Mouse (Mus musculus) left cerebral cortex, postnatal 25 days (tissue): ENCODE results near the gene Psmd9. TPM values are rescaled to one million over a fixed set of nuclear protein-coding genes. Genes with fewer than 3 reads are reported as not detected.

Source experiments
- DNase-seq, 2 experiments: peaks; one replicate each; pipeline ENCODE4 v3.0.0; 2022; ENCODE audit warnings: low spot score in 2 of 2, mixed read lengths in 1 of 2
- intact Hi-C: fragments of 180-260 bp; cut with DNase I; formaldehyde crosslinking; loops from one replicate; pipeline ENCODE4 v1.15.1; 2025
- total RNA-seq, 2 experiments: library from RNA; stranded (reverse); gene quantifications; 2 replicates each; pipeline ENCODE4 v1.2.3; 2021

Psmd9 gene
- total RNA-seq, 2 experiments from 2014 or later = 26.2 to 27.7 TPM

GRCm38 (mm10) chr5:123148073-123148722 lies 21.0 kb upstream of the Psmd9 start:
- DNase-seq = no peak
- intact Hi-C loops = no loop called here

- DNase-seq = peak; percentile 89 to 94
- intact Hi-C loops = loop anchor here (1.0 kb wide), 2 partner anchors 16 to 32 kb away; no protein-coding TSS in a partner anchor
These were observed 19.5 kb upstream of the Psmd9 start for GRCm38 (mm10) chr5:123149451-123150400.

GRCm38 (mm10) chr5:123150641-123151040 lies 18.6 kb upstream of the Psmd9 start:
- intact Hi-C loops = no loop called here
- DNase-seq = no peak

- DNase-seq = peak in 1 of 2 experiments; percentile 36
- intact Hi-C loops = no loop called here
These were observed 18.1 kb upstream of the Psmd9 start for GRCm38 (mm10) chr5:123151077-123151476.

GRCm38 (mm10) chr5:123151707-123152362 lies 17.4 kb upstream of the Psmd9 start:
- no peak for DNase-seq
- intact Hi-C loops = no loop called here

GRCm38 (mm10) chr5:123152901-123153300 lies 16.3 kb upstream of the Psmd9 start:
- no peak for DNase-seq
- intact Hi-C loops = no loop called here

- peak in 1 of 2 experiments; percentile 68 for DNase-seq
These were observed 13.8 kb upstream of the Psmd9 start for GRCm38 (mm10) chr5:123155425-123155824.

GRCm38 (mm10) chr5:123156763-123157162 lies 12.4 kb upstream of the Psmd9 start:
- intact Hi-C loops = no loop called here
- DNase-seq = no peak

More at GRCm38 (mm10) chr5:123155425-123155824, 13.8 kb upstream of the Psmd9 start:
- intact Hi-C loops = no loop called here

- intact Hi-C loops = no loop called here
- no peak for DNase-seq
These were observed 11.2 kb upstream of the Psmd9 start for GRCm38 (mm10) chr5:123157972-123158371.

- intact Hi-C loops = no loop called here
- no peak for DNase-seq
These were observed 9.8 kb upstream of the Psmd9 start for GRCm38 (mm10) chr5:123159446-123159845.

- DNase-seq = no peak
- intact Hi-C loops = no loop called here
These were observed 9.3 kb upstream of the Psmd9 start for GRCm38 (mm10) chr5:123159866-123160265.

GRCm38 (mm10) chr5:123160341-123160740 lies 8.9 kb upstream of the Psmd9 start:
- intact Hi-C loops = no loop called here
- no peak for DNase-seq

- intact Hi-C loops = no loop called here
- DNase-seq = no peak
These were observed 6.3 kb upstream of the Psmd9 start for GRCm38 (mm10) chr5:123162942-123163341.

GRCm38 (mm10) chr5:123166437-123166836 lies 2.8 kb upstream of the Psmd9 start:
- intact Hi-C loops = no loop called here
- no peak for DNase-seq

GRCm38 (mm10) chr5:123167591-123167990 lies 1.6 kb upstream of the Psmd9 start:
- intact Hi-C loops = no loop called here
- DNase-seq = no peak

GRCm38 (mm10) chr5:123170365-123170764 lies 1.2 kb downstream of the Psmd9 start:
- intact Hi-C loops = loop anchor here (5.0 kb wide), 2 partner anchors 38 to 203 kb away; partner anchors contain the start of gene Rhof
- no peak for DNase-seq

GRCm38 (mm10) chr5:123171646-123172350 lies 2.6 kb downstream of the Psmd9 start:
- intact Hi-C loops = loop anchor here (1.0 to 5.0 kb wide), 4 partner anchors 39 to 204 kb away; partner anchors contain the start of gene Rhof
- DNase-seq = peak; percentile 77 to 82

- intact Hi-C loops = loop anchor here (5.0 kb wide), 1 partner anchor 44 kb away; no protein-coding TSS in a partner anchor
These were observed 9.6 kb downstream of the Psmd9 start for GRCm38 (mm10) chr5:123178792-123179191.

GRCm38 (mm10) chr5:123180390-123180789 lies 11.2 kb downstream of the Psmd9 start:
- DNase-seq = no peak
- intact Hi-C loops = no loop called here

More at GRCm38 (mm10) chr5:123178792-123179191, 9.6 kb downstream of the Psmd9 start:
- DNase-seq = no peak
